Mouse (Mus musculus) G1E (cell line): ENCODE measurements around the gene Pnrc1.

Experiments
- CTCF ChIP-seq: IDR thresholded peaks from 2 replicates; pipeline ENCODE4 v1.5.1; 2012; ENCODE audit warnings: low read depth, low read length, inconsistent platforms, mixed read lengths
- GATA1 ChIP-seq: IDR thresholded peaks from 2 replicates; pipeline ENCODE4 v1.6.1; 2012; ENCODE audit warnings: borderline replicate concordance, low read length, inconsistent platforms, mixed read lengths
- GATA2 ChIP-seq: IDR thresholded peaks from 2 replicates; pipeline ENCODE4 v1.6.1; 2012; ENCODE audit warnings: low read depth, low read length, inconsistent platforms, borderline replicate concordance
- TAL1 ChIP-seq: conservative IDR thresholded peaks from 2 replicates; pipeline ENCODE4 v1.6.1; 2012; ENCODE audit warnings: low read depth, low read length, inconsistent platforms, mixed read lengths

GRCm38 (mm10) chr4:33207551-33207950, 82.4 kb downstream of the Pnrc1 start:
- no peak for TF ChIP-seq CTCF
- TF ChIP-seq TAL1, result no peak
- no peak for TF ChIP-seq GATA1
- no peak for TF ChIP-seq GATA2
